Comparison of ENCODE assay signal across 8 mouse cellular contexts in the genomic region with DNA sequence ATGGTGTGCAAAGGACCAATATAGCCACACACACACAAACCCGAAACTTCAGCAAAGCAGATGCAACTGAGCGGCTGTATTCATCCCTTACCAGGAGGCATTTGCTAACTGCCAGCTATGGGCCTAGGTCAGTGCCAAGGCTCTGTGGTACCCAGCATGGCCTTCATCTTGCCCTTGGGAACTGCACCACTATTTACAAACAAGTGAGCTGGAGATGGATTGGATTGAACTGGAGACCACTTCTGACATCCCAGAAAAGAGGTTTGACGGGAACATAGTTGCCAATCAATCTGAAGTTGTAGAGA. TPM values are rescaled to one million over a fixed set of nuclear protein-coding genes. Genes with fewer than 3 reads are reported as not detected.
DNase-seq lines count a peak whose midpoint lies in the region; ATAC-seq and TF ChIP-seq lines count a peak whose summit lies in the region.

No protein-coding gene starts in this region.

- TF ChIP-seq CTCF in heart, postnatal 0 days (IDR thresholded peaks at IDR 0.05; ENCODE audit: low read depth) = no peak
- no peak for TF ChIP-seq CTCF in bone marrow macrophage, adult 2 months (IDR thresholded peaks at IDR 0.05; ENCODE audit: low read depth, low read length)

- no peaks in the 10 kb centered on the region for H3K36me3 ChIP-seq in heart, postnatal 0 days (replicated peaks; ENCODE audit: control insufficient read depth, insufficient read depth, low read length)
- no peaks in the 10 kb centered on the region for H3K36me3 ChIP-seq in hindbrain, embryonic 14.5 days (replicated peaks; ENCODE audit: control insufficient read depth, insufficient read depth)
- no peaks in the 10 kb centered on the region for H3K36me3 ChIP-seq in midbrain, embryonic 12.5 days

- ATAC-seq in heart, postnatal 0 days (ENCODE audit: insufficient read depth, low read depth) = 0 out of 2 replicates have a peak, but pooled peaks have one; percentile 3
- ATAC-seq in hindbrain, embryonic 14.5 days (ENCODE audit: low FRiP score) = no peak
- ATAC-seq in midbrain, embryonic 12.5 days (ENCODE audit: low FRiP score, low read depth) = 0 out of 2 replicates have a peak, but pooled peaks have one; percentile 2

- no peaks in the 10 kb centered on the region for H3K9me3 ChIP-seq in heart, postnatal 0 days (replicated peaks; ENCODE audit: control insufficient read depth, low read length)
- no peaks in the 10 kb centered on the region for H3K9me3 ChIP-seq in hindbrain, embryonic 14.5 days (ENCODE audit: control insufficient read depth, low read length)
- H3K9me3 ChIP-seq in midbrain, embryonic 12.5 days = no peaks in the 10 kb centered on the region

- WGBS in heart, postnatal 0 days = 95% methylated on average over 3 of the region's 3 CpGs
- 95% methylated on average over 3 of the region's 3 CpGs for WGBS in hindbrain, embryonic 14.5 days
- 94% methylated on average over 3 of the region's 3 CpGs for WGBS in midbrain, embryonic 12.5 days

- TF ChIP-seq EP300 in heart, postnatal 0 days (IDR thresholded peaks at IDR 0.05; ENCODE audit: low read depth) = no peak

- no peak for DNase-seq in heart, postnatal 0 days (ENCODE audit: low spot score)
- DNase-seq in heart, postnatal 10 days = no peak
- no peak for DNase-seq in hindbrain, embryonic 14.5 days (ENCODE audit: low spot score)
- no peak for DNase-seq in right cerebral cortex, postnatal 14 days
- DNase-seq in urinary bladder, adult 2 months (ENCODE audit: low spot score) = no peak
- DNase-seq in thymus, postnatal 0 days (ENCODE audit: low spot score) = no peak

- no peak overlapping the region for H3K27ac ChIP-seq in heart, postnatal 0 days (ENCODE audit: low read depth)
- 0 out of 2 replicates have a peak overlapping the region, but pooled peaks have one; percentile 8 for H3K27ac ChIP-seq in bone marrow macrophage, adult 2 months (ENCODE audit: insufficient read depth, low read depth, low read length)
- H3K27ac ChIP-seq in hindbrain, embryonic 14.5 days = peak overlapping the region; percentile 96
- H3K27ac ChIP-seq in midbrain, embryonic 12.5 days (replicated peaks) = no peak overlapping the region

- no peak for TF ChIP-seq POLR2A in bone marrow macrophage, adult 2 months (IDR thresholded peaks at IDR 0.05; ENCODE audit: borderline replicate concordance, low read depth, low read length)

- H3K4me2 ChIP-seq in heart, postnatal 0 days (ENCODE audit: low read depth, low read length) = peak overlapping the region; percentile 93
- H3K4me2 ChIP-seq in hindbrain, embryonic 14.5 days (replicated peaks) = peak overlapping the region; percentile 85
- peak overlapping the region; percentile 75 for H3K4me2 ChIP-seq in midbrain, embryonic 12.5 days (replicated peaks)

- H3K4me3 ChIP-seq in heart, postnatal 0 days (ENCODE audit: low read depth, low read length) = peak overlapping the region; percentile 84
- H3K4me3 ChIP-seq in bone marrow macrophage, adult 2 months (ENCODE audit: insufficient read depth, low read length) = peak overlapping the region; percentile 77
- 0 out of 2 replicates have a peak overlapping the region, but pooled peaks have one; percentile 88 for H3K4me3 ChIP-seq in hindbrain, embryonic 14.5 days (replicated peaks; ENCODE audit: low read length)
- peak overlapping the region; percentile 79; the same call in 1 of the 2 replicates for H3K4me3 ChIP-seq in midbrain, embryonic 12.5 days

- no peak overlapping the region for H3K9ac ChIP-seq in heart, postnatal 0 days (replicated peaks; ENCODE audit: low read depth, low read length)
- peak overlapping the region; percentile 95; the same call in 1 of the 2 replicates for H3K9ac ChIP-seq in hindbrain, embryonic 14.5 days
- no peak overlapping the region for H3K9ac ChIP-seq in midbrain, embryonic 12.5 days (replicated peaks)

- H3K27me3 ChIP-seq in heart, postnatal 0 days (ENCODE audit: control insufficient read depth, insufficient read depth, low read length) = no peaks in the 10 kb centered on the region
- H3K27me3 ChIP-seq in hindbrain, embryonic 14.5 days (ENCODE audit: control insufficient read depth, insufficient read depth, low read length) = no peaks in the 10 kb centered on the region
- H3K27me3 ChIP-seq in midbrain, embryonic 12.5 days = 0 out of 2 replicates have a peak, but pooled peaks cover 6% of the 10 kb centered on the region

- intact Hi-C loops in heart, postnatal 10 days (cut with DNase I) = loop anchor here (2.0 kb wide), 1 partner anchor 100 kb away; no protein-coding TSS in a partner anchor

- H3K4me1 ChIP-seq in heart, postnatal 0 days (ENCODE audit: control insufficient read depth, insufficient read depth) = peaks cover 5% of the 10 kb centered on the region; the same call in 1 of the 2 replicates
- peaks cover 12% of the 10 kb centered on the region for H3K4me1 ChIP-seq in bone marrow macrophage, adult 2 months (ENCODE audit: control insufficient read depth, insufficient read depth, low read length)
- H3K4me1 ChIP-seq in hindbrain, embryonic 14.5 days (replicated peaks; ENCODE audit: control insufficient read depth, insufficient read depth, low read length) = peaks cover 31% of the 10 kb centered on the region
- peaks cover 18% of the 10 kb centered on the region for H3K4me1 ChIP-seq in midbrain, embryonic 12.5 days

RNA-seq across cellular contexts. Expression of a gene that starts 0.3 kb away (rescaled TPM):
- total RNA-seq in heart, postnatal 0 days (2014; rRNA removed; ENCODE audit: low replicate concordance) = 5.5 and 5.7 TPM in 2 replicates
- polyA plus RNA-seq in heart, postnatal 0 days (2015; fragmentation: Nextera tagmentation; extraction: Ambion mirVana) = 5.2 and 5.8 TPM in 2 replicates
- total RNA-seq in heart, postnatal 10 days (2021) = 10 to 100 TPM; 20.6 to 23.7 TPM
- polyA plus RNA-seq in bone marrow macrophage, adult 2 months (2012; ENCODE audit: insufficient read depth, insufficient read length, missing spikeins) = 25.1 and 25.9 TPM in 2 replicates
- 15.3 and 16.1 TPM in 2 replicates for polyA plus RNA-seq in hindbrain, embryonic 14.5 days (2014; fragmentation: Nextera tagmentation; extraction: Ambion mirVana)
- 20.6 and 21.7 TPM in 2 replicates for polyA plus RNA-seq in midbrain, embryonic 12.5 days (2016; fragmentation: Nextera tagmentation; extraction: Ambion mirVana)
- polyA plus RNA-seq in urinary bladder, adult 2 months (2012; rRNA removed) = 12.1 and 18.0 TPM in 2 replicates
- 8.9 and 9.6 TPM in 2 replicates for polyA plus RNA-seq in thymus, postnatal 0 days (2015; fragmentation: Nextera tagmentation; extraction: Ambion mirVana)

Comparison
In these comparisons a context has a peak if more than half of its experiments do, and no peak if none do; other contexts are left out.
1. H3K27ac ChIP-seq: peak in bone marrow macrophage, adult 2 months (single experiment) and hindbrain, embryonic 14.5 days (single experiment); none in heart, postnatal 0 days (single experiment) and midbrain, embryonic 12.5 days (single experiment).
2. Peak in every context shown above with its lines, with median percentiles within 50 percentile points of each other: H3K4me2 ChIP-seq and H3K4me3 ChIP-seq.